Mouse (Mus musculus) frontal cortex, postnatal 10 days (tissue): ENCODE results near the gene Sumo3.

Experiments
- DNase-seq, 2 experiments: peaks; one replicate each; pipeline ENCODE4 v3.0.0; 2022; ENCODE audit warnings: low spot score in 2 of 2, mixed read lengths in 1 of 2

Gene Sumo3

DNA sequence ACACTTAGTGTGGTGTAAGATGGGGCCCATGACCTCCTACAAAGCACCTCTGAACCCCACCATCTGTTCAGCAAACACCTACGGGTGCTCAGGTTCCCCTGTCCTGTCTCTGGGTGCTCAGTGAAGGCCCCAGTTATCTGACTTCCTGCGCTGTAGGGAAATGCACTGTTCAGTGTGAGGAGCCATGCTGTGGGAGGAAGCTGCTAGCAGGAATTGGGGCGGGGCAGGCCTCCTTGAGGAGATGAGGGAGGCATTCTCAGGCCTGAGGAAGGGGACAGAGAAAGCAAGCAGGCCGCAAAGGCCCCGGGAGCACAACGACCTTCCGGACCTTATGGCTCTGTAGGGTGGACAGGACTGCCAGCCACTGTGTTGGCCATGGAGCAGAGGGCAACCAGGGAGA lies 16.8 kb upstream of the Sumo3 start:
- DNase-seq, result no peak

- DNase-seq, result no peak
These were observed 16.1 kb upstream of the Sumo3 start for GRCm38 (mm10) chr10:77589749-77590148.

- peak in 1 of 2 experiments; percentile 47 for DNase-seq
These were observed 15.1 kb upstream of the Sumo3 start for GRCm38 (mm10) chr10:77590812-77591211.

- no peak for DNase-seq
These were observed 14.4 kb upstream of the Sumo3 start for GRCm38 (mm10) chr10:77591546-77591945.

GRCm38 (mm10) chr10:77596060-77596459 lies 9.8 kb upstream of the Sumo3 start:
- no peak for DNase-seq

GRCm38 (mm10) chr10:77603021-77603420 lies 2.9 kb upstream of the Sumo3 start:
- DNase-seq, result no peak

- no peak for DNase-seq
These were observed 1.8 kb upstream of the Sumo3 start for GRCm38 (mm10) chr10:77604111-77604510.

DNA sequence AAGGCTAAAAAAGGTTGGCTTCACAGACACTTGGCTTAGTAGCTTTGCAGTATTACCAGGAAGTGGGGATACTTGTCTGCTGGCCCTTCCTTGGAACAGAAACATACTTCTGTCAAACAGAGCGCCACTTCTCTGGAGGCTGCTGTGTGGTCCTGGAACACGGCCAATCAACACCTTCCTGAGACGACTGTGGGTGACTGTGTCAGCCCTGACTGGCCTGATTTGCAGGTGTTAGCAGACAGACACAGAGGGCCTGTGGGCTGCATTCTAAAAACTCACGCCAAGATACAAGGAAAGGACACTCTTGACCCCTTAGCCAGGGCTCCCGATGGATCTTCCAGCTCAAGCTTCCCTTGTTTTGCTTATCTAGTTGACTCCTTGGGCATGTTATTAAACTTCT lies 939 bp upstream of the Sumo3 start:
- DNase-seq, result no peak

DNA sequence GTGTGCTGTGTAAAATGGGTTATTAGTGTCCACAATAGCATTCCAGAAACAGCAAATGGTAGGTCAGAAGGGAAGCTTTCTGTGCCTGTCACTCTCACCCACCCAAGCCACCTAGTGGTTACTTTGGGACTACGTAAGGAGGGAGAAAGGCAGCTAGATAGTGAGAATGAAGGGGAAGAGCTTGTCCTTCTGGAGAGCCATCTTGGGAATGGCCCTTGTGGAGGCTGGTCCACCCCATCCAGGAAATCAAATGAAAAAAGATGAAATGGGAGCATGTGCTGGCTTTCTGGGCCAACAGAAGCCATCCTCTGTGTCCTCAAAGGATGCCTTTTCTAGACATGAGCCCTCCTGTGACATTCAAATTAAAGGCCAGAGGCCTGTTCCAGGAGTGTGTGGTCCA lies 529 bp upstream of the Sumo3 start:
- DNase-seq, result no peak

- DNase-seq, result no peak
These were observed 958 bp downstream of the Sumo3 start for GRCm38 (mm10) chr10:77606855-77607254.

- DNase-seq, result no peak
These were observed 1.5 kb downstream of the Sumo3 start for GRCm38 (mm10) chr10:77607441-77607840.

DNA sequence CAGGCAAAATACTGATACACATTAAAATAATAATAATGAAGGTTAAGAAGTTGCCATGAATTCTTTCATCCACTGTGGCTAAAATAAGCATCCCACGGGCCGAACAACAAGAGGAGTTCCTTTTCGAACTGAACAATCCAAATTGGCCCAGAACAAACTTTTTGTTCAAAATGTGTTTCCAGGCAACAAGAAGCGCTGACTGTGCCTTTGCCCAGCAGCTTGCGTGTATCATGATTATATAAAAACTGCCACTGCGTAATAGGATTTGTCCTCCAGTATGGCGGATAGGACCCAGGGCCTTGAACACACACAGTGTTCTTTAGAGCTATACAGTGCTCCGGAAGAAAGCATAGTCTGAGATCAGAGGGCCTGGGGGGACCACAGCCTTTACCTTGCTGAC lies 2.7 kb downstream of the Sumo3 start:
- DNase-seq, result no peak

- DNase-seq, result no peak
These were observed 4.5 kb downstream of the Sumo3 start for GRCm38 (mm10) chr10:77610221-77610961.

GRCm38 (mm10) chr10:77613409-77613808 lies 7.5 kb downstream of the Sumo3 start:
- DNase-seq, result no peak

DNA sequence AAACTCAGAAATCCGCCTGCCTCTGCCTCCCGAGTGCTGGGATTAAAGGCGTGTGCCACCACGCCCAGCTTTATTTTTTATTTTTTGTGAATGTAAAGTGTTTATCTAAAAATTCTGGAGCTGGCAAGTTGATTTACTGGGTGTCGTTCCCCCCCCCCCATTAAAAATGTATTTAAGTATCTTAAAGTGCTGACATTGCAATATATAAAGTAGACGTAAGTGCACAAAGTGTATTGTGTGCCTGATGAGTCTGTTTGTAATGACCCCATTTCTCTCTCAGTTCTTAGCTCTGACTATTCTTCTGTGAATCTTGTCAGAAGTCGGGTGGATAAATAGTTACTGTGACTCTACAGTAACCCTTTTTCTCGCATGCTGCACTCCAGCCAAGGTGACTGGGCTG lies 9.8 kb downstream of the Sumo3 start:
- DNase-seq, result no peak

GRCm38 (mm10) chr10:77616166-77616565 lies 10.3 kb downstream of the Sumo3 start:
- DNase-seq, result no peak

- DNase-seq, result no peak
These were observed 11.0 kb downstream of the Sumo3 start for GRCm38 (mm10) chr10:77616926-77617325.

- no peak for DNase-seq
These were observed 15.6 kb downstream of the Sumo3 start for GRCm38 (mm10) chr10:77621546-77621945.

DNA sequence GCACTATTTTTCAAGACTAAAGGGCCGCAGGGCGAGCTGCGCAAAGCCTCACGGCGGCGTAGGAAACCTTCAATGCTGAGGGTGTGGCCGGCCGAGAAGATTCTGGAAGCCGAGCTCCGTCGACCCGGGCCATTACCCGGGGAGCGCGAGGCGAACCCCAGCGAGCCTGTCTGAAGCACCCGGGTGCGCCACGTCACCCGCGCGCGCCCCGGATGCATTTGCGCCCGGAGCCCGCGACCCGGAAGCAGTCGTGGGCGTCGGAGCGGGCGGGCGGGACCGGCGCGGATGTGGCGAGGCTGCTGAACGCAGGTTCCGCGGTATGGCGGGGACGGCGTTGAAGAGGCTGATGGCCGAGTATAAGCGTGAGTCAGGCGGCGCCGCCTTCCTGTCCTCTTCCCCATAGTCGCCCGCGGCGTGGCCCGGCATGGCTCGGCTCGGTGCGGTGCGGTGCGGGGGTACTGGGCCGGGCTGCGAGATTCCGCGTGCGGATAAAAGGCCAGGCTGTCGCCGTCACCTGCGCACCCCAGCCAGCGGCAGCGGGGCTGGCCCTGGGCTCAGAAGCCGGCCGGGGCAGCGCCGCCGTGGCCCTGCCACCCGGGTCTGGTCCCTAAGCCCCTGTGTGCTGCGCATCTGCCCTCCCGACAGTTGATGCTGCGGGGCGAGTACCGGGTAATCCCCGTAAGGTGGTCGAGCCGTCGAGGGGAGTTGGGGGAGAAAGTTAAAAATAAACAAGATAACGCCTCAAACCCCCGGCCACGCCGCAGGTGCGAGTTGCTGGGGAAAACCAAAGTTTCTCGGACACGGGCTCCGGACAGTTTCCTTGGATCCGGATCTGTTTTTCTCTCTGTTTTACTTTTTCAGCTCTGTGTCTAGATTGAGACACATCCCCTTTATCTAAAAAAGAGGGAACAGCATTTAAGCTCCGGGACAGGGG lies 16.4 kb downstream of the Sumo3 start, which contains the start of gene Ube2g2:
Gene Ube2g2 (plus strand): TSS at position 221 of the 934 bp plus-strand sequence.
- peak; percentile 85 to 90 for DNase-seq

- DNase-seq, result no peak
These were observed 17.2 kb downstream of the Sumo3 start for GRCm38 (mm10) chr10:77623069-77623492.

- no peak for DNase-seq
These were observed 17.9 kb downstream of the Sumo3 start for GRCm38 (mm10) chr10:77623639-77624400.

GRCm38 (mm10) chr10:77624570-77624995 lies 18.7 kb downstream of the Sumo3 start:
- DNase-seq, result no peak
